Mouse (Mus musculus): ENCODE measurements around the gene Itpk1. TPM values are rescaled to one million over a fixed set of nuclear protein-coding genes. Genes with fewer than 3 reads are reported as not detected.

The Itpk1 gene
- total and polyA plus RNA-seq, 3 experiments: 7.9 to 11.6 (median 9.5) TPM

GRCm38 (mm10) chr12:102553705-102554275 lies 150.9 kb downstream of the Itpk1 start:
- 68% methylated on average over 14 of the region's 14 CpGs for WGBS
- H3K27ac ChIP-seq: no peak overlapping the region
- no peak overlapping the region for H3K9ac ChIP-seq (ENCODE audit: low read depth, low read length)
- DNase-seq: no peak
- no peak overlapping the region for H3K4me3 ChIP-seq
- H3K79me2 ChIP-seq (replicated peaks; ENCODE audit: control insufficient read depth, insufficient read depth, low read length): no peaks in the 10 kb centered on the region
- intact Hi-C loops (cut with DNase I): no loop called here
- H3K4me1 ChIP-seq (ENCODE audit: control insufficient read depth, insufficient read depth, low read length): no peaks in the 10 kb centered on the region
- H3K36me3 ChIP-seq (ENCODE audit: control insufficient read depth, insufficient read depth, low read length): no peaks in the 10 kb centered on the region
- no peak for TF ChIP-seq POLR2A (IDR thresholded peaks at IDR 0.05; ENCODE audit: insufficient read depth, low read depth, low read length)
- H3K27me3 ChIP-seq (ENCODE audit: control insufficient read depth, insufficient read depth, low read length): 0 out of 2 replicates have a peak, but pooled peaks cover 2% of the 10 kb centered on the region

GRCm38 (mm10) chr12:102552001-102552400 lies 152.7 kb downstream of the Itpk1 start:
- intact Hi-C loops (cut with DNase I): no loop called here

GRCm38 (mm10) chr12:102551186-102551585 lies 153.5 kb downstream of the Itpk1 start:
- H3K4me1 ChIP-seq (ENCODE audit: control insufficient read depth, insufficient read depth, low read length): no peaks in the 10 kb centered on the region
- TF ChIP-seq POLR2A (IDR thresholded peaks at IDR 0.05; ENCODE audit: insufficient read depth, low read depth, low read length) (no peak), CTCF (IDR thresholded peaks at IDR 0.05) (no peak), EP300 (IDR thresholded peaks at IDR 0.05; ENCODE audit: insufficient read depth, low read depth, low read length) (no peak)
- no peak for DNase-seq
- WGBS: 69% methylated on average over 3 of the region's 3 CpGs
- H3K27me3 ChIP-seq (ENCODE audit: control insufficient read depth, insufficient read depth, low read length): 0 out of 2 replicates have a peak, but pooled peaks cover 2% of the 10 kb centered on the region
- no peak overlapping the region for H3K4me3 ChIP-seq
- H3K9ac ChIP-seq (ENCODE audit: low read depth, low read length): no peak overlapping the region
- intact Hi-C loops (cut with DNase I): no loop called here
- no peak overlapping the region for H3K27ac ChIP-seq
- H3K79me2 ChIP-seq (replicated peaks; ENCODE audit: control insufficient read depth, insufficient read depth, low read length): no peaks in the 10 kb centered on the region
- no peaks in the 10 kb centered on the region for H3K36me3 ChIP-seq (ENCODE audit: control insufficient read depth, insufficient read depth, low read length)

More at GRCm38 (mm10) chr12:102552001-102552400, 152.7 kb downstream of the Itpk1 start:
- TF ChIP-seq EP300 (IDR thresholded peaks at IDR 0.05; ENCODE audit: insufficient read depth, low read depth, low read length) (no peak), CTCF (IDR thresholded peaks at IDR 0.05) (no peak), POLR2A (IDR thresholded peaks at IDR 0.05; ENCODE audit: insufficient read depth, low read depth, low read length) (no peak)
- Histone ChIP-seq H3K27ac (no peak overlapping the region), H3K36me3 (ENCODE audit: control insufficient read depth, insufficient read depth, low read length) (no peaks in the 10 kb centered on the region), H3K27me3 (ENCODE audit: control insufficient read depth, insufficient read depth, low read length) (0 out of 2 replicates have a peak, but pooled peaks cover 2% of the 10 kb centered on the region), H3K9ac (ENCODE audit: low read depth, low read length) (no peak overlapping the region), H3K4me1 (ENCODE audit: control insufficient read depth, insufficient read depth, low read length) (no peaks in the 10 kb centered on the region), H3K79me2 (replicated peaks; ENCODE audit: control insufficient read depth, insufficient read depth, low read length) (no peaks in the 10 kb centered on the region), H3K4me3 (no peak overlapping the region)
- DNase-seq: no peak
- WGBS: 51% methylated on average over 6 of the region's 6 CpGs

GRCm38 (mm10) chr12:102550529-102550928 lies 154.2 kb downstream of the Itpk1 start:
- TF ChIP-seq POLR2A (IDR thresholded peaks at IDR 0.05; ENCODE audit: insufficient read depth, low read depth, low read length): no peak
- no peak for TF ChIP-seq CTCF (IDR thresholded peaks at IDR 0.05)
- no peak for TF ChIP-seq EP300 (IDR thresholded peaks at IDR 0.05; ENCODE audit: insufficient read depth, low read depth, low read length)
- 1% methylated on average over 11 of the region's 11 CpGs for WGBS
- intact Hi-C loops (cut with DNase I): no loop called here
- no peaks in the 10 kb centered on the region for H3K79me2 ChIP-seq (replicated peaks; ENCODE audit: control insufficient read depth, insufficient read depth, low read length)
- no peak overlapping the region for H3K9ac ChIP-seq (ENCODE audit: low read depth, low read length)
- no peaks in the 10 kb centered on the region for H3K4me1 ChIP-seq (ENCODE audit: control insufficient read depth, insufficient read depth, low read length)
- H3K4me3 ChIP-seq: no peak overlapping the region
- no peak overlapping the region for H3K27ac ChIP-seq
- H3K27me3 ChIP-seq (ENCODE audit: control insufficient read depth, insufficient read depth, low read length): 0 out of 2 replicates have a peak, but pooled peaks cover 2% of the 10 kb centered on the region
- DNase-seq: peak; percentile 47 to 72
- no peaks in the 10 kb centered on the region for H3K36me3 ChIP-seq (ENCODE audit: control insufficient read depth, insufficient read depth, low read length)

GRCm38 (mm10) chr12:102545122-102545521 lies 159.6 kb downstream of the Itpk1 start:
- WGBS: 59% methylated on average over 6 of the region's 6 CpGs
- no peak overlapping the region for H3K27ac ChIP-seq
- no peak for DNase-seq
- H3K36me3 ChIP-seq (ENCODE audit: control insufficient read depth, insufficient read depth, low read length): no peaks in the 10 kb centered on the region
- H3K4me3 ChIP-seq: no peak overlapping the region
- H3K79me2 ChIP-seq (replicated peaks; ENCODE audit: control insufficient read depth, insufficient read depth, low read length): no peaks in the 10 kb centered on the region
- H3K4me1 ChIP-seq (ENCODE audit: control insufficient read depth, insufficient read depth, low read length): no peaks in the 10 kb centered on the region
- H3K9ac ChIP-seq (ENCODE audit: low read depth, low read length): no peak overlapping the region
- intact Hi-C loops (cut with DNase I): no loop called here
- no peak for TF ChIP-seq EP300 (IDR thresholded peaks at IDR 0.05; ENCODE audit: insufficient read depth, low read depth, low read length)
- TF ChIP-seq CTCF (IDR thresholded peaks at IDR 0.05): no peak
- no peak for TF ChIP-seq POLR2A (IDR thresholded peaks at IDR 0.05; ENCODE audit: insufficient read depth, low read depth, low read length)
- no peaks in the 10 kb centered on the region for H3K27me3 ChIP-seq (ENCODE audit: control insufficient read depth, insufficient read depth, low read length)

GRCm38 (mm10) chr12:102541168-102541567 lies 163.6 kb downstream of the Itpk1 start:
- TF ChIP-seq POLR2A (IDR thresholded peaks at IDR 0.05; ENCODE audit: insufficient read depth, low read depth, low read length) (no peak), CTCF (IDR thresholded peaks at IDR 0.05) (no peak), EP300 (IDR thresholded peaks at IDR 0.05; ENCODE audit: insufficient read depth, low read depth, low read length) (no peak)
- no peak overlapping the region for H3K9ac ChIP-seq (ENCODE audit: low read depth, low read length)
- no peak for DNase-seq
- H3K4me3 ChIP-seq: no peak overlapping the region
- H3K27ac ChIP-seq: no peak overlapping the region
- H3K4me1 ChIP-seq (ENCODE audit: control insufficient read depth, insufficient read depth, low read length): no peaks in the 10 kb centered on the region
- intact Hi-C loops (cut with DNase I): no loop called here
- no peaks in the 10 kb centered on the region for H3K27me3 ChIP-seq (ENCODE audit: control insufficient read depth, insufficient read depth, low read length)
- H3K36me3 ChIP-seq (ENCODE audit: control insufficient read depth, insufficient read depth, low read length): no peaks in the 10 kb centered on the region
- WGBS: 90% methylated on average over 7 of the region's 7 CpGs
- no peaks in the 10 kb centered on the region for H3K79me2 ChIP-seq (replicated peaks; ENCODE audit: control insufficient read depth, insufficient read depth, low read length)
